Mouse (Mus musculus): ENCODE measurements around the gene Gzmm.

Gzmm gene

GRCm38 (mm10) chr10:79732500-79732899, 43.7 kb downstream of the Gzmm start:
- DNase-seq: peak; percentile 35

DNA sequence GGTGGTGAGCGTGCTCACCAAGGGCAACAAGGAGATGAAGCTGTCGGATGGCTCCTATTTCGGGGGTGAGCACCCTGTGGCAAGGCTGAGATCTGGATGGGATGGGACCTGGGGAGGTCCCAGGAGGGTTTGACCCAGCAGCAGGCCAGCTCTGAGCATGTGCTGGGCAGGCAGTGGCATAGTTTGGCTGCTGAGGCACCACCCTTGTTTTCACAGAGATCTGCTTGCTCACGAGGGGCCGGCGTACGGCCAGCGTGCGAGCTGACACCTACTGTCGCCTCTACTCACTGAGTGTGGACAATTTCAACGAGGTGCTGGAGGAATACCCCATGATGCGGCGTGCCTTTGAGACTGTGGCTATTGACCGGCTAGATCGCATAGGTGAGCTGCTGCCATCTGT, 45.0 kb downstream of the Gzmm start:
- no peak for DNase-seq

DNA sequence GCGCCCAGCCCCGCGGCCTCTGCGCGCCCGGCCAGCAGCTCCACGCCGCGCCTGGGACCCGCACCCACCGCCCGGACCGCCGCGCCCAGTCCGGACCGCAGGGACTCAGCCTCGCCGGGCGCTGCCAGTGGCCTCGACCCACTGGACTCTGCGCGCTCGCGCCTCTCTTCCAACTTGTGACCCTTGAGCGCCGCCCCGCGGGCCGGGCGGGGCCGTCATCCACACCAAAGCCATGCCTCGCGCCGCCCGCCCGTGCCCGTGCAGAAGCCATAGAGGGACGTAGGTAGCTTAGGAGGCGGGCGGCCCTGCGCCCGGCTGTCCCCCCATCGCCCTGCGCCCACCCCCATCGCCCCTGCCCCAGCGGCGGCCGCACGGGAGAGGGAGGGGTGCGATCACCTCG, 46.5 kb downstream of the Gzmm start:
- no peak for DNase-seq

GRCm38 (mm10) chr10:79736706-79737105, 47.9 kb downstream of the Gzmm start:
- no peak for DNase-seq

DNA sequence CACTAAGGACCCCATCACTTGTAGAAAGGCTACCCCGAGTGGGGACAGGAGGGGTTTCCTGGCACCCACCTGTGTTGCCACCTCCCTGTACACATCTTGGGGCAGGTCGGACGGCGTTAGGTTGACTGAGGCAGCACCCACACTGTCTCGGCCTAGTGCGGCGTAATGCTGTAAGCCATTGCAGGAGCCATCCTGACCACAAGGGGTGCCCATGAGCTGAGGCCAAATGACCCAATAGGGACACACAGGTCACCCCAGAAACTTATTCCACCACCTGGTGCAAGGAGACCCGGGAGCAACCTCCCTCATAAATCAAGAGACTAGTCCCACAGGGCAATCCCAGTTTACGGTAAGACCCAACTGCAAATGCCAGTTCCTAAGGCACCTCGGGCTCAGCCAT, 49.4 kb downstream of the Gzmm start:
- no peak for DNase-seq

GRCm38 (mm10) chr10:79739234-79739633, 50.4 kb downstream of the Gzmm start:
- no peak for DNase-seq

GRCm38 (mm10) chr10:79740863-79741262, 52.0 kb downstream of the Gzmm start:
- DNase-seq: no peak

DNA sequence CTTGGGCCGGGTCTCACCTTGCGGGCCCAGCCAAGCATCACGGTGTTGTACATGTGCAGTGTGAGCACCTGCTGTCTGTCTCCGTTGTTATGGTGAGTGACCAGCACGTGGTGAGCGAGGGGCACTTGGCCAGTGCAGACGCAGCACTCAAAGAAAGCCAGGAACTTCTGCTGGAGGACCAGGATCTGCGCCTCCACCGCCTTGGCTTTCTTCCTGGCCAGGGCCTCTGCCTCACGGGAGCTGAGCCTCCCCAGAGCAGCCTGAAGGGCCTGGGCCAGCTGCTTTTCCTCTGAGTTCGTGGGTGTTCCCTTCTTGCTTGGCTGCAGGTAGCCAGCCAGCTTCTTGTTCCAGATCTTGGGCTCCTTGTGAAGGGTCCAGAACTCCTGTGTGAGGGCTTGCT, 54.3 kb downstream of the Gzmm start:
- no peak for DNase-seq

DNA sequence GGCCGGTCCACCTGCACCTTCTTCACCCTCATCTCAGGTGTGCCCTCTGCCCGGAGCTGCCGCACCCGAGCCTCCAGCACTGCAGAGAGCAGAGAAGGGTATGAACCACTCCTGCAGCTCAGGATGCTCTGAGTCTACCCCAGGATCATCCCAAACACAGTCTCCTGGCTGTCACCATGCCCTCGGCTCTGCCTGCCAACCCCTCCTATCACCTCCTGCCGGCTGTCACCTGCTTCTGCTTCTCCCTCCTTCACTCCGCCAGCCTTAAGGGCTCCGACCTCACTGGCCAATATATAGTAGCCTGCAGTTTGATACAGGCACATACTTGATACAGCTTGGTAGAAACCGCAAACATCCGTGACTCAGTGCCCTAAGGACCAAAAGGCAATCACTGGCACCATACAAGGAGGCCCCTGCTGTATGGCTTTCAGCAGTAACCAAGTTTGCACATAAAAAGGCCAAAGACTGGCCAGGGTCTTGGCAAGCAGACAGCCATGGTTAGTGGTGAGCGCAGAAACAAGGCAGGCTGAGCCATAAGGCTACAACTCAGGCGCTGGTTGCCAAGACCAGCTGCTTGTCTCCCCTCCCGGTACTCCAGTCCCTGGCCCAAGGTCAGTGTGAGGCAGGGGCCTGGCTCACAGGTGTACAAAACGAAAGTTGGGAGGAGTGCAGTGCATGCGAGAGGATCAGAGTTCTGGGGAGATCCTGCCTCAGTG, 55.0 kb downstream of the Gzmm start:
- DNase-seq: no peak
